Mouse (Mus musculus): Measurements from ENCODE around the gene D17Wsu92e.

D17Wsu92e gene

GRCm38 (mm10) chr17:27790015-27790414 lies 30.4 kb downstream of the D17Wsu92e start:
- no peak for DNase-seq

DNA sequence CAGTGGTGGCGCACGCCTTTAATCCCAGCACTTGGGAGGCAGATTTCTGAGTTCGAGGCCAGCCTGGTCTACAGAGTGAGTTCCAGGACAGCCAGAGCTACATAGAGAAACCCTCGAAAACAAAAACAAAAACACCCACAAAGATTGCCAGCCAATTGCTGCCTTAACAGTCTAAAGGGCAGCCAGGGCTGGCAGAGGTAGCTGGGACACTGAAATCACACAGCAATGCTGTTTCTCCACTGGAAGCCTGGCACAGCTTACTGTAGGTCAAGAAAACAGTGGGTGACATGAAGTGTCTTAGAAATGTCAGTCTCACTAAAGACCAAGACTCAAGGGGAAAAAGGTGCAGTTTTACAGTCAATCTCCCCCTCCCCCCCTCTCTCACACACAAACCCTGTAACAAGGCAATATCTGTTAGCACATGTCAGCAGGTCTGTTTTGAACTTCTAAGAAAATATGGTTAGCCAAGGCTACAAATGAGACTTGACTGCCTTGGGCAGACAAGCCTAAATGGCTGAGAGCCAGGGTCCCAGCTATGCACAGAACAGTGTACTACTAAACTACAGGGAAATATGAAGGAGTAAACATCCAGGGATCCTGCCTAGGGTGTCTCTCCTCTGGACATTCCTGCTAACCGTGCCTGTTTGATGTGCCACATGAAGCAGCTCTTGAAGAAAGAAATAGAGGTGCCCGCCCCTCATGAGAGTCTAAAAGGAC lies 31.8 kb downstream of the D17Wsu92e start:
- no peak for DNase-seq

GRCm38 (mm10) chr17:27783567-27783966 lies 36.9 kb downstream of the D17Wsu92e start:
- no peak for DNase-seq

DNA sequence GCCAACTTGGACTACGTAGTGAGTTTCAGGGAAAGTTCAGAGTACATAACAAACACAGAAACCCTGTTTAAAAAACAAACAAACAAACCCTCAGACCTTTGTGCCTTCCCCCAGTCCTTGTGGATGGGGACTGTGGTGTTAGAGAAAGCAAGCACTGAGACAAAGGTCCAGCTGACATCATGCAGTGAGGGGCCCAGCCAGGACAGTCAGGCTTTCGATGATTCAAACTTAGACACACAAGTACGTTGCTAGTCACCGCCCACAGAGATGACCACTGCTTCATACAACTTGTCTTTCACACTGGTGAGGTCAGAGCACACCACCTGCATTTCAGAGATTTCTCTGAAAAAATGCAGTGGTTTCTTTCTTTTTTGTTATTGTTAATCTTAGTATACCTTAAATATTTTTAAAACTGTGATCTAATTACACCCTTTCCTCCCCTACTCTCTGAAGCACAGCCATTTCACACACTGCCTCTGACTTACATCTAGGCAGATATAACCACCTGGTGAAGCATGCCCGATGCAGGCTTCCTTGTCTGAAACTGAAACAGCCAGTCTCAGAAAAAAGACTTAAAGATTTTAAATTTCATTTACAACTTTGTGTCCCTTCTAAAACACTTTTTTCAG lies 39.3 kb downstream of the D17Wsu92e start:
- no peak for DNase-seq

DNA sequence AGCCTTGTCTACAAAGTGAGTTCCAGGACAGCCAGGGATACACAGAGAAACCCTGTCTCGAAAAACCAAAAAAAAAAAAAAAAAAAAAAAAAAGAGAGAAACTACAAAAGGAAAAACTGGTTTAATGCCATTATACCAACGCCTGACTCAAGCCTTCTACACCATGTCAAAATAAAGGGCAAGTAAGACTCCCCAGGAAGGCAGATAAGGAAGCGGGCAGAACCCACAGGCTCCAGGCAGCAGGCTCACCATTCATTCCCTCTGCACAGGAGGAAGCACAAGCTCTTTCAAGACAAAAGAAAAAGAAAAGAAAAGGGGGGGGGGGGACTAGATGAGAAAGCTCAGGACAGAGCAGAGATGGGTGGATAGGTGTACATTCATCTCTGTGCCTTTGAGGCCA lies 40.7 kb downstream of the D17Wsu92e start:
- DNase-seq = no peak

- no peak for DNase-seq
Observed at GRCm38 (mm10) chr17:27778671-27779355, 41.6 kb downstream of the D17Wsu92e start.

DNA sequence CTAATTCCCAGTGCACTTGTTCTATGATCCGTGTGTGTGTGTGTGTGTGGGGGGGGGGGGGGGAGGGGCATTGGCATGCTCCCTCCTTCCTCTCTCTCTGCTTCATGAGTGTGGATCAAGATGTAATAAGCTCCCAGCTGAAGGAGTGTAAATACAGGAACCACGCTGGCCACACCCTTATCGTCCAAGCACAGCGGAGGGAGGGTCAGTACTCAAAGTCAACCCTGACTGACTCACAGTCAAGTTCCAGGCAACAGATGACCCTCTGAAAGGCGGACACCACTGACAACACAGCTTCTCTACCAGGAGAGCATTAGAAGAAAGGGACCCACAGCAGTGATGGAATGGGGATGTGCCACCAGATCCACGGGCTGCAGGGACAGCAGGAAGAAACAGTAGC lies 42.6 kb downstream of the D17Wsu92e start:
- no peak for DNase-seq

DNA sequence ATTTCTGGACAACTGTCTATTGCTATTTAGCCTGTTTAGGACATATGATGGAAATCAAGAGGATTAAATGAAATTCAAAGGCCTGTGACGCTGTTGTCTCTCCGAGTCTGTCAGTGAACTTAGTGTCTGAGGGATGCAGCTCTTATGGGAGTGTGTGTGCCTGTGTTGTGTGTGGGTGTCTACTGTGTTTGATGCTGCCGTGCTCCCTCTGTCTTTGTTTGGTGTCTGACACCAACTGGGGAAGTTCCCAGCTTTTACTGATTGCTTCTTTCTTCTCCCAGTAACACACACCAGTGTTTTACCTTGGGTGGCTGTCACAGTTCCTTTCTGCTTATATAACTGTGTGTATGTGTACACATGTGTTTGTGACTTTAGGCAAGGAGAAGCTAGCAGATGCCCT lies 46.2 kb downstream of the D17Wsu92e start:
- DNase-seq = no peak

DNA sequence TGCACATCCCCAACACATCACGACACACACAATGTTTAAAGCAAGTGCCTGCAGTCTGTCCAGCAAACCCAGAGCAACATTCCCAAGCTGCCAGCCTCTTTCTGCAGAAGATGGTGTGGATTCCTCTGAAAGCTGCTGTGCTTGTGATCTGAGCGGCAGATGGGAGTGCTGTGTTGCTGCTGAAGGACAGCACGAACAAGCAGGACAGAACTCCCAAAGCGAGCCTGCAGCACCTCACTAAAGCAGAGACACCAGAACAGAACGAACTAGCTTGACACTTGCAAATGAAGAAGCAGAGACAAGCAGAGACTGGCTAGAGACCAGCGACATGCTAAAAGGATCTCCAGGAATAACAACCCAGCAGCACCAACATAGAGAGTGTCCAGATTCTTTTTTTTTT lies 48.8 kb downstream of the D17Wsu92e start:
- no peak for DNase-seq

GRCm38 (mm10) chr17:27768817-27769542 lies 51.5 kb downstream of the D17Wsu92e start:
- peak; percentile 63 for DNase-seq

DNA sequence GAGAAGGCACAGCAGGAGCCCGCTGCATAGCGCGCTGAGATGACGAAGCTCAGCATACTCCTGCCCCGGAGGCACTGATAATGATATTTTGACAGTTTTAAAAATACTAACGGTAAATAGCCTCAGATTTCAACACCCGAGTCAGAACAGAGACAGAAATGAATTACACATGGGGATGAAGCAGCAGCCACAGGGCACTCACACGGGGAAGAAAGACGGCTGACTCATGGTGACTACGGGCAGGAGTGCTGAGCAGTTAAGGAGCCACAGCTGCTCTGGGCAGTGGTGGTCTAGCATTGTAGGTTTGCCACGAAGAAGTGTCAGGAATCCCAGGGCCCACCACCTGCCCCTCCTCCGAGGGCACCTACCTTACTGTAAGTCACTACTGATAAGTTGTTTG lies 52.9 kb downstream of the D17Wsu92e start:
- DNase-seq = no peak

DNA sequence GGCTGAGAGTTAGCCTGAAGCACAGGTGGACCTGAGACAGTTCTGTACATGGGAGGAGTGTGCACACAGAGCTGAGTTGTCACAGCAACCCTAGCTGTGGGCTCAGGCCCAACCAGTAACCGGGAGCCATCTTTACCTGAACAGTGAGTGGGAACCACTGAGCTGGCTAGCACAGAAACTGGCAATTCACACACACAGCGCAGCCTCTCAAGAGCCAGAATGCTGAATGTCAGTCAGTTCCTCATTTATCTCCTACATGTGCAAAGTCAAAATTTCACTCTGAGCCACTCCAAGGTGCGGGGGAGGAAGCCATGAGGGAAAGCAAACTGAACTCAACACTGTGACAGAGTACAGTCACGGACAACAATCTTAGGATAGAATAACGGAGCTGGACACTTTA lies 53.3 kb downstream of the D17Wsu92e start:
- no peak for DNase-seq

DNA sequence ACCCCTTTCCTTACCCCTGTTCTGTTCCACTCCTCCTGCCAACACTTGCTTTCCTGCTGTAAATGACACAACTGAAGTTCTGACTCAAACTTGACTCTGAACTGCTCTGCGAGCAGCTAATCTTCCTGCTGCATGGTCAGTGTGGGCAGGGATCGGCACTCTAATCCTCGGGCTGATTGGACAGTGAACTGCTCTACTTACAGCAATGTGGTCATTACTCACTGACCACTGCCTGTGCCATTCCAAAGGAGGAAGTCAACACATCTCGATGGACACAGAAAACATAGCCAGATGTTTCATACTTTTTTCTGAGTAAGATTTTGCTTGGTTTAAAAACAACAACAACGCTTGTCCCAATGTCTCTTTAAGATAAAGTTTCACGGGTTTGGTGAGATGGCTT lies 55.4 kb downstream of the D17Wsu92e start:
- DNase-seq = no peak

- DNase-seq = no peak
Observed at GRCm38 (mm10) chr17:27764453-27764852, 56.0 kb downstream of the D17Wsu92e start.

GRCm38 (mm10) chr17:27762884-27763283 lies 57.6 kb downstream of the D17Wsu92e start:
- DNase-seq = no peak

GRCm38 (mm10) chr17:27761639-27762336 lies 58.7 kb downstream of the D17Wsu92e start:
- DNase-seq = peak; percentile 63

- DNase-seq = no peak
Observed at GRCm38 (mm10) chr17:27760169-27760568, 60.3 kb downstream of the D17Wsu92e start.

DNA sequence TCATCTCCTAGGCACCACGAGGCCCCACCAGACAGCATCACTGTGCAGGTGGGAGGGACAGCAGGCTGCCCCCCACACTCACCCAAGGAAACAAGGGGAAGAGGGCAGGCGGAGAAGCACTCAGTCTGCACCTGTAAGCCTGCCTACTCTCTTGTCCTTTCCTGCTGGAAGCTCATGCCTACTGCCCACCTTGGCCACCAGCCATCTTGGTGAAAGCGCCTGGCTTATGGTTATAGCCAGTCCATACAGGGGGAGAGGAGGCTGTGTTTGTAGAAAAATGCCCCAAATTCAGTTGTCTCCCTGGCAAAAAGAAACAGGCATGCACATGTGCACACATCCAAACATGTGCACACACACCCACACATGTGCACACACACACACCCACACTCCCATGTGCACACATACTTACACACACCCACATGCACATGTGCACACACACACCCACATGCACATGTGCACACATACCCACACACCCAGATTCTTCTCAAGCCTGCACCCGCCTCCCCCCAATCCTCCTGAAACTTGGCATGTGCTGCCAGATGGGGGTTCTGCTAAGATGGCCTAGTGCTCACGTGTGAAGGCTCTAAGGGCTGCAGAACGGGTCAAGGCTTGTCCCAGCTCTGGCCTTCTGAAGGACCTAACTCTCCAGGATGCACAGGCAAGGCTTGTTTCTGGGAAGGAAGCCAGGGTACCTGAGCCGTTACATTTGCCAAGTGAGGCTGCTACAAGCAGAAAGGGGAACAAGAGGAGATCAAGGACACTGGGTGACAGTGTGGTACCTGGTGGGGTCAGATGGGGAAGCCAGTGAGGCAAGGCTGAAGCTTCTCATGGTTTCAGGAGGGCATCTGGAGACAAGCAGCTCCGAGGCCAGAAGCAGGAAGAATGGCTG lies 68.9 kb downstream of the D17Wsu92e start:
- no peak for DNase-seq

DNA sequence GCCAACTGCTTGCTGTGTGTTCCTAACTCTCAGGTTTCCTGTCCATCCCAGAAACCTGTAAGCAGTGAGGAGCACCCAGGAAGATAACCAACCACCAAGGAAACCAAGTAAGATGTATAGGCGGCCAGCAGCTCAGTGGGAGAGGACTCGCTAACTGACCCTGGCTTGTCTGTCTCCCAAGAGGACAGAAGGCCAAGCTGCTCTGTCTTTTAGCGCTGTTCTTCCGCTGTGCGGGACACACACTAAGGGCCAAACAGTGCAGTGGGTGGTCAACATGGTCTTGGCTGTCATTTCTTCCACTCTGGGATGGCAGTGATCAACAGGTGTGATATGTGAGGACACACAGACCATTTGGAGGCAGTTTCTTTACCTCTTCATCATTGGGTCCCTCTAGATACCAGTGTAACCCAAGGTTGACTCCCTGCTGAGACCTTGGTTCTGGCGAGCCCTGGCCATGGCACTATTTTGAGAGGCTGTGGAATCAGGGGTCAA lies 70.0 kb downstream of the D17Wsu92e start:
- DNase-seq = no peak

DNA sequence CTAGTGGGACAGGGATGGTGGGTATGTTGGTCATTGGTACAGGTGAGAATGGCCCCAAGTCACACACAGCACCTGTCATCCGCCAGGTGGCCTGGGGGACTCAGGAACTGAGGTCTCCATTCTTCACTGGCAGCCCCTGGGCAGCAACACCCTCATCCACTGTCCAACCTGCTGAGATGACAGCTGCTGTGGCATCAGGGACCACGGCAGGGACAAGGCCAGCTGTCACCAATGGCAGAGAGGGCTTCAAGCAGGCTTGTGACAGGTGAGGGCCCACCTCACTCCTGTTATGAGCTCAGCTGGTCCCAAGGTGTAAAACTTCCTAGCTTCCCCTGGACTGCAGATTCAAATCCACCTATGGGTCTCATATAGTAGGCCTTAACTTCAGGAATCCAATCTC lies 72.3 kb downstream of the D17Wsu92e start:
- DNase-seq = no peak

- no peak for DNase-seq
Observed at GRCm38 (mm10) chr17:27746446-27746845, 74.0 kb downstream of the D17Wsu92e start.

DNA sequence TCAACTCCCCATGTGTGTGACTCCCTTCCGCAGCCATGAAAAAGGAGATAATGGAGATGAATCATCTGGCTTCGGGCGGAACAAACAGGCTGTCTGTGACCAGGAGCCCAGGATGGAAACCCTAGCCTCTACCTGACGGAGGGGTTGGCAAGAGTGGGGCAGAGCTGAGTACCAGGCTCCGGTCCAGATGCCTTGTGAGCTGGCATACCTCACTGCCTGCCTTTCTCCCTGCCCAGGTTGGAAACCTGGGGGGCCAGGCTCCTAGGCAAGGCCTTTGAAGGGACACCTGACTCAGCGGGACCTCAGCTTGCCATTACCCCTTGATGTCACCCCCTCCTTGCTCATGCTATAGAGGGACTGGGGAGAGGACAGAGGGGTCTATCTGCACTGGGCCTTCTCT lies 79.5 kb downstream of the D17Wsu92e start:
- no peak for DNase-seq

Data from thymus, postnatal 14 days (tissue).